Mouse (Mus musculus) heart, adult 2 months (tissue): ENCODE measurements around the gene Mark2.

Experiments used
- CTCF ChIP-seq: fragments of 200-600 bp; IDR thresholded peaks from 2 replicates; pipeline ENCODE4 v1.8.1; 2022; ENCODE audit warnings: antibody characterized with exemption, mild to moderate bottlenecking, moderate library complexity
- EP300 ChIP-seq: fragments of 200-500 bp; IDR thresholded peaks from 2 replicates; pipeline ENCODE4 v1.6.1; 2011; ENCODE audit warnings: low read depth, low read length, control low read depth; ENCODE audit not compliant: insufficient read depth
- POLR2A ChIP-seq: fragments of 200-500 bp; IDR thresholded peaks from 2 replicates; pipeline ENCODE4 v1.6.1; 2011; ENCODE audit warnings: mild to moderate bottlenecking, low read depth, low read length, control low read depth; ENCODE audit not compliant: insufficient read depth

DNA sequence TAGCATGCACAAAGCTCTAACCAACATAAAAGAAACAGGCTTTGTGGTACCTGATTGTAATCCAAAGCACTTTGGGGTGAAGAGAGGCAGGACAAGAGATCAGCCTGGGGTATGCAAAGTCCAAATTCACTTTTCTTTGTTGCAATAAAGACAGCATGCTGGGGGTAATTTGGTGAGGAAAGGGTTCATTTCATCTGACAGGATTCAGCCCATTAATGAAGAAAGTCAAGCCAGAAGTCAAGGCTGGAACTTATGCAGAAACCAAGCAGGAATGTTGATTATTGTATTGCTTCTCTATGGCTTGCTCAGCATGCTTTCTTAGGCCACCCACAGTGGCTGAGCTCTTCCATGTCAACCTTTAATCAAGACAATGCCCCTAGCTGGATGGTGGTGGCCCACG lies 80.2 kb downstream of the Mark2 start:
- TF ChIP-seq CTCF, result no peak
- no peak for TF ChIP-seq POLR2A
- TF ChIP-seq EP300, result no peak
